Comparison of ENCODE assay signal across 17 mouse cellular contexts in genomic region chr12:31520119-31520518, GRCm38 (mm10). TPM values are rescaled to one million over a fixed set of nuclear protein-coding genes. Genes with fewer than 3 reads are reported as not detected.
DNase-seq lines count a peak whose midpoint lies in the region; TF ChIP-seq lines count a peak whose summit lies in the region.
"Had no signal": no experiment of that assay in that cellular context is flagged by ENCODE, and none has a peak within 500 bp of the region (broad histone marks: within the 10 kb centered on the region; RNA-seq: fewer than 3 reads in every experiment).

No protein-coding gene starts in this region.

- no peak overlapping the region; the same call in 1 of the 2 replicates for H3K27ac ChIP-seq in heart, embryonic 10.5 days
- peak overlapping the region; percentile 15; the same call in 1 of the 2 replicates for H3K27ac ChIP-seq in left cerebral cortex, adult 2 months
- H3K27ac ChIP-seq: neural tube, embryonic 13.5 days; stomach, embryonic 15.5 days had no signal

- DNase-seq in heart, adult 18-20 months: peak; percentile 9 to 13
- no peak for DNase-seq in heart, embryonic 10.5 days (ENCODE audit: low spot score)
- no peak for DNase-seq in left cerebral cortex, adult 2 months (ENCODE audit: extremely low spot score in 1 of 2, low spot score in 2 of 2)
- DNase-seq in left cerebral cortex, adult 9 months (ENCODE audit: low spot score in 2 of 2): no peak
- peak; percentile 70 for DNase-seq in MN1 (ENCODE audit: low spot score)
- peak; percentile 64 for DNase-seq in brain, adult 2 months (ENCODE audit: low read depth, low spot score)
- DNase-seq in thymus, postnatal 4 days: no peak
- DNase-seq: cerebellum, adult 8-10 months; kidney, postnatal 36 days; lung, adult 2 months; retina, postnatal 1 day had no signal

- no peak for TF ChIP-seq CTCF in left cerebral cortex, adult 2 months (IDR thresholded peaks at IDR 0.05)

- H3K9me3 ChIP-seq in heart, embryonic 10.5 days: no peaks in the 10 kb centered on the region; the same call in 1 of the 2 replicates
- H3K9me3 ChIP-seq: neural tube, embryonic 13.5 days; stomach, embryonic 15.5 days had no signal

- peaks cover 12% of the 10 kb centered on the region; the same call in 1 of the 2 replicates for H3K4me1 ChIP-seq in heart, embryonic 10.5 days
- H3K4me1 ChIP-seq: neural tube, embryonic 13.5 days; stomach, embryonic 15.5 days had no signal

- 65% methylated on average over 6 of the region's 6 CpGs for WGBS in heart, embryonic 10.5 days

- H3K27me3 ChIP-seq in heart, embryonic 10.5 days (ENCODE audit: insufficient read depth, poor library complexity, severe bottlenecking): no peaks in the 10 kb centered on the region
- H3K27me3 ChIP-seq: neural tube, embryonic 13.5 days had no signal

- no peaks in the 10 kb centered on the region for H3K36me3 ChIP-seq in heart, embryonic 10.5 days
- H3K36me3 ChIP-seq: neural tube, embryonic 13.5 days; stomach, embryonic 15.5 days had no signal

- H3K4me3 ChIP-seq in heart, embryonic 10.5 days: no peak overlapping the region
- no peak overlapping the region for H3K4me3 ChIP-seq in left cerebral cortex, adult 2 months
- H3K4me3 ChIP-seq: neural tube, embryonic 13.5 days; stomach, embryonic 15.5 days had no signal

- intact Hi-C loops in left cerebral cortex, adult 2 months (cut with DNase I): no loop called here

RNA-seq across cellular contexts. Expression of gene Cbll1, which starts 20.7 kb away (rescaled TPM):
- total RNA-seq in heart, adult 18-20 months (2021): 10 to 100 TPM in 1 of 2 experiments, 1 to 10 TPM in 1; 9.1 to 10.1 TPM
- 10.6 and 12.6 TPM in 2 replicates for polyA plus RNA-seq in heart, embryonic 10.5 days (2016; fragmentation: Nextera tagmentation; extraction: Ambion mirVana)
- total RNA-seq in left cerebral cortex, adult 2 months (2021): 10 to 100 TPM; 22.2 to 24.1 TPM

RNA-seq across cellular contexts. Expression of gene Slc26a4, which starts 39.6 kb away (rescaled TPM):
- not detected for total RNA-seq in heart, adult 18-20 months (2021)
- polyA plus RNA-seq in heart, embryonic 10.5 days (2016; fragmentation: Nextera tagmentation; extraction: Ambion mirVana): 0.05 and 0.18 TPM in 2 replicates
- 1 to 10 TPM; 2.7 to 3.2 TPM for total RNA-seq in left cerebral cortex, adult 2 months (2021)
- polyA plus RNA-seq: forebrain, embryonic 11.5 days; gonadal fat pad, adult 2 months; inflammation-experienced regulatory T-cells, adult 6 months; midbrain, embryonic 11.5 days had no signal

Comparison
In these comparisons a context has a peak if more than half of its experiments do, and no peak if none do; other contexts are left out.
1. DNase-seq: peak in heart, adult 18-20 months (2 of 2), MN1 (single experiment) and brain, adult 2 months (single experiment); none in heart, embryonic 10.5 days (single experiment), left cerebral cortex, adult 2 months (0 of 2), left cerebral cortex, adult 9 months (0 of 2) and thymus, postnatal 4 days (single experiment).